Mouse (Mus musculus) midbrain, embryonic 15.5 days (tissue): Measurements from ENCODE around the gene Cbln3. TPM values are rescaled to one million over a fixed set of nuclear protein-coding genes. Genes with fewer than 3 reads are reported as not detected.

Experiments used
- ATAC-seq: fragments of 200-750 bp; cut with Nextera tagmentation; replicated peaks from 2 replicates; pipeline ENCODE4 v1.8.0; 2017; ENCODE audit warnings: moderate TSS enrichment
- H3K27ac ChIP-seq: fragments of 300-500 bp; sonication (generic); 2 replicates; pipeline ENCODE4 v1.5.1; 2015; ENCODE audit warnings: mild to moderate bottlenecking, inconsistent platforms
- H3K27me3 ChIP-seq: fragments of 300-500 bp; sonication (generic); replicated peaks from 2 replicates; pipeline ENCODE4 v1.6.1; 2015; ENCODE audit warnings: inconsistent platforms
- H3K36me3 ChIP-seq: fragments of 300-500 bp; sonication (generic); replicated peaks from 2 replicates; pipeline ENCODE4 v1.6.1; 2015; ENCODE audit warnings: inconsistent platforms
- H3K4me1 ChIP-seq: fragments of 300-500 bp; sonication (generic); 2 replicates; pipeline ENCODE4 v1.6.1; 2015; ENCODE audit warnings: inconsistent platforms
- H3K4me2 ChIP-seq: fragments of 300-500 bp; sonication (generic); 2 replicates; pipeline ENCODE4 v1.6.1; 2015; ENCODE audit warnings: inconsistent platforms, mild to moderate bottlenecking, moderate library complexity
- H3K4me3 ChIP-seq: fragments of 300-500 bp; sonication (generic); 2 replicates; pipeline ENCODE4 v1.5.1; 2015; ENCODE audit warnings: mild to moderate bottlenecking, inconsistent platforms
- H3K9ac ChIP-seq: fragments of 300-500 bp; sonication (generic); 2 replicates; pipeline ENCODE4 v1.6.1; 2015; ENCODE audit warnings: mild to moderate bottlenecking, inconsistent platforms
- H3K9me3 ChIP-seq: fragments of 300-500 bp; sonication (generic); 2 replicates; pipeline ENCODE4 v1.6.1; 2016; ENCODE audit warnings: inconsistent platforms
- WGBS: fragments of 180-500 bp; shearing (Covaris S2); methylation state at CpG from one replicate; pipeline ENCODE4 v1.1.7; 2015; ENCODE audit warnings: mixed read lengths; 5-methylcytosine and 5-hydroxymethylcytosine counted together
- polyA plus RNA-seq: library from polyadenylated mRNA; unstranded; fragments of >200 nt; fragmentation: Nextera tagmentation; extraction: Ambion mirVana; gene quantifications from 2 replicates; pipeline ENCODE4 v1.2.1, GENCODE M21; 2015

Cbln3 gene
- polyA plus RNA-seq, 1 experiment from 2014 or later = 0.19 TPM

GRCm38 (mm10) chr14:55877469-55878315, 6.5 kb downstream of the Cbln3 start:
- Histone ChIP-seq H3K9ac (no peak overlapping the region), H3K4me1 (peaks cover 9% of the 10 kb centered on the region), H3K4me2 (no peak overlapping the region), H3K9me3 (no peaks in the 10 kb centered on the region), H3K36me3 (no peaks in the 10 kb centered on the region), H3K27ac (no peak overlapping the region), H3K27me3 (no peaks in the 10 kb centered on the region), H3K4me3 (no peak overlapping the region)
- WGBS = 35% methylated on average over 14 of the region's 14 CpGs
- no peak for ATAC-seq

DNA sequence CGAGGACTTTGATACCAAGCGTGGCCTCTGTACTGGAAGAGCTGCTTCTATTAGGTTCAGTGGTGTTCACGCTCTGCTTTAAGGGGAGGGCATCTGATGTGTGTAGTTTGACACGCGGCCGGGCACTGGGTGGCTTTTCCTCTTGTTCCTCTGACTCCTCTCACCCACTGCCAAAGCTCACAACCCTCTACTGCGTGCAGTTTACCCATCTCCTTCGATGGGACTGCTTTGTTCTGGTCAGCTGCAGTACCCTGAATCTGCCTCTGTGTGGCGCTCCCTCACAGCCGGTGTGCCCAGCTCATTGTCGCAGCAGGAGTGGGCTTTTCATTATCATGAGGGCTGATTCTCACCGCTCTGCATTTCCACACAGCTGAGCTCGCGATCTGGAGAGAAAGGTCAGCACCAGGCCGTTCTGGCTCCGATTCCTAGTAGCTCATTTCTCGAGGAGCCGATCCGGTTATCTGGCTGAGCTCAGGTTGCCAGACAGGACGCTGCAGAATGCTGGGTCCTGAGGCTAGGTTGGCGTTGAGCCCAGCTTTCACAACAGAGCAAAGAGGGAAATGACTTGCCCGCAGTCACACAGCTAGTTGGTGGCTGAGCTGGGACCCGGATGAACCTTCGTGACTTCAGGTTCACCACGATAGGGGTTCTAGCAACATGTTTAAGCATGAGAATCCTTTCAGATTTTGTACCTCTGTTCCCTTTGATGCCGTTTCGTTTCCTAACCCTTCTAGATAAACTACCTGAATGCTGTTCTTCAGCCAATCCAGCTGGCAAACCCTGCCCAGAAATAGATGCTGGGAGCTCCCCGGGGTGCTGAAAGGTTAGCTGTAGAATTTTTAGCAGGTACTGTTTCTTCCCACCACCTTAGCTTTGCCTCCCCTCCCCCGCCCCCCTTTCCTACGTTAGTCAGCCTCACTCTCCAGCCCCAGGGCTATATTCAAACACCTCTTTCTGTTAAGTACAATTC, 10.2 kb downstream of the Cbln3 start:
- ATAC-seq = peak; percentile 57
- Histone ChIP-seq H3K4me3 (peak overlapping the region; percentile 13; the same call in 1 of the 2 replicates), H3K4me1 (peaks cover 9% of the 10 kb centered on the region), H3K27me3 (no peaks in the 10 kb centered on the region), H3K27ac (peak overlapping the region; percentile 23; the same call in 1 of the 2 replicates), H3K9ac (no peak overlapping the region), H3K36me3 (peaks cover 27% of the 10 kb centered on the region), H3K9me3 (no peaks in the 10 kb centered on the region), H3K4me2 (peak overlapping the region; percentile 31)
- WGBS = 17% methylated on average over 30 of the region's 30 CpGs

- H3K36me3 ChIP-seq = peaks cover 34% of the 10 kb centered on the region
- peak; percentile 46 for ATAC-seq
- WGBS = 93% methylated on average over 8 of the region's 8 CpGs
These were observed 10.9 kb downstream of the Cbln3 start for GRCm38 (mm10) chr14:55873242-55873713.

DNA sequence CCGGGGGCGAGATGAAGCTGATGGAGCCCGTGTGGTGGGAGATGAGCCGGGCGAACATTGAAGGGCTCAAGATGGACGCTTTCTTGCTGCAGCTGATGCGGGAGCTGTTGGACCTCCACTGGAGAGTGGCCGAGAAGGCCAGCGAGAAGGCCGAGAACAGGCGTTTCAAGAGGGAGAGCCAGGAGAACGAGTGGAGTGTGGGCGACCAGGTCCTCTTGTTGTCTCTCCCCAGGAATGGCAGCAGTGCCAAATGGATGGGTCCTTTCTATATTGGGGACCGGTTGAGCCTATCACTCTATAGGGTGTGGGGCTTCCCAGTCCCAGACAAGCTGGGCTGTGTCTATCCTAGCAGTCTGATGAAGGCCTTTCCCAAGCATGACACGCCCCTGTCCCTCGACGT, 11.6 kb downstream of the Cbln3 start:
- WGBS = 93% methylated on average over 17 of the region's 17 CpGs
- Histone ChIP-seq H3K27ac (no peak overlapping the region), H3K4me2 (no peak overlapping the region), H3K4me1 (peaks cover 9% of the 10 kb centered on the region), H3K36me3 (peaks cover 37% of the 10 kb centered on the region), H3K4me3 (no peak overlapping the region), H3K27me3 (no peaks in the 10 kb centered on the region), H3K9me3 (no peaks in the 10 kb centered on the region), H3K9ac (no peak overlapping the region)
- no peak for ATAC-seq

More at GRCm38 (mm10) chr14:55873242-55873713, 10.9 kb downstream of the Cbln3 start:
- Histone ChIP-seq H3K9ac (no peak overlapping the region), H3K4me3 (no peak overlapping the region), H3K9me3 (no peaks in the 10 kb centered on the region), H3K4me1 (peaks cover 9% of the 10 kb centered on the region), H3K4me2 (0 out of 2 replicates have a peak overlapping the region, but pooled peaks have one; percentile 31), H3K27me3 (no peaks in the 10 kb centered on the region), H3K27ac (0 out of 2 replicates have a peak overlapping the region, but pooled peaks have one; percentile 23)

GRCm38 (mm10) chr14:55872039-55872438, 12.2 kb downstream of the Cbln3 start:
- Histone ChIP-seq H3K4me3 (no peak overlapping the region), H3K27ac (no peak overlapping the region), H3K4me1 (peaks cover 9% of the 10 kb centered on the region), H3K27me3 (no peaks in the 10 kb centered on the region), H3K36me3 (peaks cover 37% of the 10 kb centered on the region), H3K9me3 (no peaks in the 10 kb centered on the region), H3K9ac (no peak overlapping the region), H3K4me2 (no peak overlapping the region)
- 93% methylated on average over 12 of the region's 12 CpGs for WGBS
- no peak for ATAC-seq

- no peak for ATAC-seq
- Histone ChIP-seq H3K27ac (no peak overlapping the region), H3K4me1 (peaks cover 9% of the 10 kb centered on the region), H3K9me3 (no peaks in the 10 kb centered on the region), H3K4me2 (no peak overlapping the region), H3K4me3 (no peak overlapping the region), H3K36me3 (peaks cover 50% of the 10 kb centered on the region), H3K9ac (no peak overlapping the region), H3K27me3 (no peaks in the 10 kb centered on the region)
- WGBS = 98% methylated on average over 6 of the region's 6 CpGs
These were observed 14.7 kb downstream of the Cbln3 start for GRCm38 (mm10) chr14:55869538-55869937.

DNA sequence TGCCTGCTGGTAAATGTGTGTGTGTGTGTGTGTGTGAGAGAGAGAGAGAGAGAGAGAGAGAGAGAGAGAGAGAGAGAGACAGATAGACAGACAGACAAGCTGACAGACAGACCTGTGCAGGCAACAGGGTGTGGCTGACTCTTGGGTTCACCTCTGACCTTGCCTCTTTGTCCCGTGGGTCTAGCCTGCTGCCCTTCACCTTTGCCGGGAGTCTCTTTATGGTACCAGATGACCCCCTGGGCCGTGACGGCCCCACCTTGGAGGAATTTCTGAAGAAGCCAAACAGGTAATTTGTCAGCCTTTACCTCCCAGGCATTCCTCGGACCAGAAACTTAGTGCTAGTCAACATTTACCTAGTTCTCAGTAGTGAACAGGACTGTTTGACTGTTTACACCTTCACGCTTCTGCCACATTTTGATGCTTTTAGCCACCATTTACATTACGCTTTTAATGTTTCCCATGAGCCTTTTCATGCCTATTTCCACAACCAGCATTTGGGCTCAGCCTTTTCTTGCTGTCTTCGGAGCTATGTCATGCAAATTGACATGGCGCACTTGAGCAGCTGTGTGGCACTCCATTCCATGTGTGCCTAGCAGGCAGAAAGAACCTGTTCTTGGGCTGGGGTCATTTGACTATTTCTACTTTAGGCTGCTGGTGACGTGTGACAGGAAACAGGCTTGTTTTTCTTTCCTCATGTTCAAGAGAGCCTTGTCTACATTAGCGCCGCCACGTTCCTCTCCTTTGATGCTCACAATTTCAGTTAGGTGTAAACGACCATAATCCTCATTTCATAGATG, 15.8 kb downstream of the Cbln3 start:
- H3K4me2 ChIP-seq = no peak overlapping the region
- no peak for ATAC-seq
- H3K27ac ChIP-seq = no peak overlapping the region
- H3K4me1 ChIP-seq = 0 out of 2 replicates have a peak, but pooled peaks cover 6% of the 10 kb centered on the region
- H3K27me3 ChIP-seq = no peaks in the 10 kb centered on the region
- H3K9me3 ChIP-seq = no peaks in the 10 kb centered on the region
- WGBS = 87% methylated on average over 14 of the region's 14 CpGs
- no peak overlapping the region for H3K9ac ChIP-seq
- peaks cover 50% of the 10 kb centered on the region for H3K36me3 ChIP-seq
- no peak overlapping the region for H3K4me3 ChIP-seq

DNA sequence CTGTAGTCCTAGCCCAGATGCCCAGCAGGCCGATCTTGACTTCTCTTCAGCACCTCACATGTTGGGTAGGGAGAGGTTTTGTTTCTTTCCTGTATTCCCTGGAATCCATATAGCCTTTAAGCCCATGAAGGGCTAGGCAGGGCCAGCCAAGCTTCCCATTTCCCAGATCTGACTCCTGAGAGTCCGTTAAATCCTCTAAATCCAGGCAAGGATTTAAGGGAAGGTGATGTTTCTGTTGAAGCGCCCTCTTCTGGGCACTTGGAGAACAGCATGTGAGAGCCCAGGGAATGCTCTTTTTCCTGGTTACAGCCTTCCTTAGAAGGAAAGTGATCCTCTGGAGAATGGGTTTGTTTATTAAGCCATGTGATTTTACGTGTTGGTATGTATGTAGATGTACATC, 17.2 kb downstream of the Cbln3 start:
- WGBS = 35% methylated on average over 4 of the region's 4 CpGs
- no peak overlapping the region for H3K9ac ChIP-seq
- H3K36me3 ChIP-seq = peaks cover 50% of the 10 kb centered on the region
- no peaks in the 10 kb centered on the region for H3K27me3 ChIP-seq
- H3K9me3 ChIP-seq = no peaks in the 10 kb centered on the region
- H3K27ac ChIP-seq = no peak overlapping the region
- no peak overlapping the region for H3K4me3 ChIP-seq
- ATAC-seq = no peak
- no peak overlapping the region for H3K4me2 ChIP-seq
- H3K4me1 ChIP-seq = peaks cover 5% of the 10 kb centered on the region; the same call in 1 of the 2 replicates

DNA sequence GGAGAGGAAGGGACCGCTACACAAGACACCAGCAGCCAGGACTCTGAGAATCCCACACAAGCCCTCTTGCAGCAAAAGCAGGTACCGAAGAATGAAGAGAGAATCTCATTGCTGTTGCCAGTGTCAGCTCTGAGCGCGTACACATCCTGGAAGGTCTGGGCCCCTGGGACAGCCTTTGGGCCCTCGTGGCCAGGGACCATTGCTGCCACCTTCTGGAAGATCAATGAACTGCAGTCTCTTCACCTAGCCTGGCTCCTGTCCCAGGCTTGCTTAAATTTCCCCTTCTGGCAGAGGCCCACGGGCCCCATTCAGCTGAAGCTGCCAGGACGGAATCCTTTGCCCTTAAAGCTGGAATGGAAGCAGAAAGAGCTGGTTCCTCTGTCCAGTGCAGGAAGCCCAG, 20.4 kb downstream of the Cbln3 start:
- no peaks in the 10 kb centered on the region for H3K27me3 ChIP-seq
- 24% methylated on average over 7 of the region's 7 CpGs for WGBS
- peaks cover 20% of the 10 kb centered on the region for H3K36me3 ChIP-seq
- no peak overlapping the region for H3K4me3 ChIP-seq
- no peak for ATAC-seq
- H3K9ac ChIP-seq = no peak overlapping the region
- no peak overlapping the region for H3K4me2 ChIP-seq
- peaks cover 20% of the 10 kb centered on the region; the same call in 1 of the 2 replicates for H3K4me1 ChIP-seq
- H3K9me3 ChIP-seq = no peaks in the 10 kb centered on the region
- H3K27ac ChIP-seq = no peak overlapping the region

DNA sequence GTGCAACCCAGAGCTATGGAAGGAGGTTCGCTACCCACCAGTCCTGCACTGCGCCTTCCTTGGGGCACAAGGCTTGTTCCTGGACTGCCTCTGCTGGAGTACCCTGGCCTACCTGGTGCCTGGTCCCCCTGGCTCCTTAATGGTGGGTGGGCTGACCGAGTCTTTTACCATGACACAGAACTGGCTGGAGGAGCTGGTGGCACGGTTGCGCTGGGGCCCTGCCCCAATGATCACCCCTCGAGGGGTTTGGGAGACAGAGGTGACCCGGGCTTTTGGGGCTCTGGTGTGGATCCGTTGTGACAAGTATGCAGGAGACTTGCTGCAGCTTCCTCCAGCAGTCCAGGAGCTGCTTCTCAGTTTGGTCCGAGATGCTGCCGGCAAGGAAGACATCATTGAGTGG, 21.2 kb downstream of the Cbln3 start:
- H3K9me3 ChIP-seq = no peaks in the 10 kb centered on the region
- 94% methylated on average over 10 of the region's 10 CpGs for WGBS
- no peak; the same call in 1 of the 2 replicates for ATAC-seq
- peaks cover 13% of the 10 kb centered on the region for H3K36me3 ChIP-seq
- no peak overlapping the region for H3K4me3 ChIP-seq
- H3K4me1 ChIP-seq = peaks cover 24% of the 10 kb centered on the region
- no peak overlapping the region for H3K4me2 ChIP-seq
- H3K9ac ChIP-seq = no peak overlapping the region
- no peak overlapping the region for H3K27ac ChIP-seq
- H3K27me3 ChIP-seq = no peaks in the 10 kb centered on the region

GRCm38 (mm10) chr14:55862186-55862585, 22.0 kb downstream of the Cbln3 start:
- Histone ChIP-seq H3K4me2 (no peak overlapping the region), H3K27me3 (no peaks in the 10 kb centered on the region), H3K9ac (no peak overlapping the region), H3K4me3 (no peak overlapping the region), H3K27ac (no peak overlapping the region), H3K9me3 (no peaks in the 10 kb centered on the region), H3K4me1 (peaks cover 32% of the 10 kb centered on the region), H3K36me3 (peaks cover 13% of the 10 kb centered on the region)
- WGBS = 76% methylated on average over 6 of the region's 6 CpGs
- ATAC-seq = peak; percentile 10; the same call in 1 of the 2 replicates
